Mouse (Mus musculus): ENCODE data around the gene Rad9a. TPM values are rescaled to one million over a fixed set of nuclear protein-coding genes. Genes with fewer than 3 reads are reported as not detected.

Gene Rad9a
- polyA plus RNA-seq, 1 experiment = 16.7 TPM

- H3K27me3 ChIP-seq (ENCODE audit: control insufficient read depth, insufficient read depth, insufficient read length) = no peaks in the 10 kb centered on the region
- H3ac ChIP-seq (ENCODE audit: control insufficient read depth, insufficient read length) = no peak overlapping the region
- TF ChIP-seq USF1 (IDR thresholded peaks at IDR 0.05; ENCODE audit: low read depth) (no peak), TCF12 (IDR thresholded peaks at IDR 0.05; ENCODE audit: insufficient read depth, poor library complexity, severe bottlenecking) (no peak), E2F4 (IDR thresholded peaks at IDR 0.05; ENCODE audit: insufficient read depth) (no peak), MAX (IDR thresholded peaks at IDR 0.05; ENCODE audit: low read depth) (no peak), MYOG (IDR thresholded peaks at IDR 0.05; ENCODE audit: control insufficient read depth in 1 of 3, insufficient read depth in 1 of 3, insufficient read length in 2 of 3, low read depth in 2 of 3) (no peak), SRF (IDR thresholded peaks at IDR 0.05; ENCODE audit: control insufficient read depth, insufficient read length, low read depth) (no peak), TCF3 (IDR thresholded peaks at IDR 0.05; ENCODE audit: insufficient read length, low read depth) (no peak), MYOD1 (IDR thresholded peaks at IDR 0.05; ENCODE audit: control insufficient read depth in 1 of 3, insufficient read length in 2 of 3, low read depth in 2 of 3) (no peak), POLR2A (IDR thresholded peaks at IDR 0.05; ENCODE audit: insufficient read length, low read depth) (no peak), REST (IDR thresholded peaks at IDR 0.05; ENCODE audit: insufficient read depth, insufficient read length) (no peak), POLR2AphosphoS2 (IDR thresholded peaks at IDR 0.05; ENCODE audit: insufficient read length, low read depth) (no peak), CEBPB (IDR thresholded peaks at IDR 0.05; ENCODE audit: insufficient read depth, poor library complexity, severe bottlenecking) (no peak)
- H3K36me3 ChIP-seq (ENCODE audit: control insufficient read depth, insufficient read depth) = no peaks in the 10 kb centered on the region
- no peaks in the 10 kb centered on the region for H3K79me2 ChIP-seq (ENCODE audit: control insufficient read depth, insufficient read depth)
- no peak overlapping the region for H3K4me2 ChIP-seq (ENCODE audit: low read depth)
- H3K4me3 ChIP-seq = no peak overlapping the region
Measured at GRCm38 (mm10) chr19:4240247-4240668, 38.8 kb upstream of the Rad9a start.

GRCm38 (mm10) chr19:4234548-4234947 is 33.1 kb upstream of the Rad9a start:
- TF ChIP-seq USF1 (IDR thresholded peaks at IDR 0.05; ENCODE audit: low read depth) = no peak
- TF ChIP-seq POLR2AphosphoS2 (IDR thresholded peaks at IDR 0.05; ENCODE audit: insufficient read length, low read depth) = peak; percentile 5
- TF ChIP-seq MYOG (IDR thresholded peaks at IDR 0.05; ENCODE audit: control insufficient read depth in 1 of 3, insufficient read depth in 1 of 3, insufficient read length in 2 of 3, low read depth in 2 of 3) = peak in 1 of 3 experiments; percentile 62
- peak in 2 of 3 experiments; percentile 38 to 77 for TF ChIP-seq MYOD1 (IDR thresholded peaks at IDR 0.05; ENCODE audit: control insufficient read depth in 1 of 3, insufficient read length in 2 of 3, low read depth in 2 of 3)
- TF ChIP-seq CEBPB (IDR thresholded peaks at IDR 0.05; ENCODE audit: insufficient read depth, poor library complexity, severe bottlenecking) = no peak
- TF ChIP-seq TCF12 (IDR thresholded peaks at IDR 0.05; ENCODE audit: insufficient read depth, poor library complexity, severe bottlenecking) = peak; percentile 44
- TF ChIP-seq E2F4 (IDR thresholded peaks at IDR 0.05; ENCODE audit: insufficient read depth) = no peak
- no peak for TF ChIP-seq SRF (IDR thresholded peaks at IDR 0.05; ENCODE audit: control insufficient read depth, insufficient read length, low read depth)
- H3K27me3 ChIP-seq (ENCODE audit: control insufficient read depth, insufficient read depth, insufficient read length) = no peaks in the 10 kb centered on the region
- H3ac ChIP-seq (ENCODE audit: control insufficient read depth, insufficient read length) = no peak overlapping the region
- no peak overlapping the region for H3K4me3 ChIP-seq
- H3K79me2 ChIP-seq (ENCODE audit: control insufficient read depth, insufficient read depth) = peaks cover 8% of the 10 kb centered on the region
- no peak overlapping the region for H3K4me2 ChIP-seq (ENCODE audit: low read depth)
- no peaks in the 10 kb centered on the region for H3K36me3 ChIP-seq (ENCODE audit: control insufficient read depth, insufficient read depth)

GRCm38 (mm10) chr19:4232651-4233050 is 31.2 kb upstream of the Rad9a start:
- Histone ChIP-seq H3ac (ENCODE audit: control insufficient read depth, insufficient read length) (no peak overlapping the region), H3K79me2 (ENCODE audit: control insufficient read depth, insufficient read depth) (peaks cover 8% of the 10 kb centered on the region), H3K27me3 (ENCODE audit: control insufficient read depth, insufficient read depth, insufficient read length) (no peaks in the 10 kb centered on the region), H3K4me2 (ENCODE audit: low read depth) (peak overlapping the region; percentile 98), H3K4me3 (peak overlapping the region; percentile 29), H3K36me3 (ENCODE audit: control insufficient read depth, insufficient read depth) (no peaks in the 10 kb centered on the region)
- TF ChIP-seq SRF (IDR thresholded peaks at IDR 0.05; ENCODE audit: control insufficient read depth, insufficient read length, low read depth) (no peak), CEBPB (IDR thresholded peaks at IDR 0.05; ENCODE audit: insufficient read depth, poor library complexity, severe bottlenecking) (no peak), MYOD1 (IDR thresholded peaks at IDR 0.05; ENCODE audit: control insufficient read depth in 1 of 3, insufficient read length in 2 of 3, low read depth in 2 of 3) (no peak), POLR2AphosphoS2 (IDR thresholded peaks at IDR 0.05; ENCODE audit: insufficient read length, low read depth) (no peak), USF1 (IDR thresholded peaks at IDR 0.05; ENCODE audit: low read depth) (no peak), TCF12 (IDR thresholded peaks at IDR 0.05; ENCODE audit: insufficient read depth, poor library complexity, severe bottlenecking) (no peak), MYOG (IDR thresholded peaks at IDR 0.05; ENCODE audit: control insufficient read depth in 1 of 3, insufficient read depth in 1 of 3, insufficient read length in 2 of 3, low read depth in 2 of 3) (no peak), POLR2A (IDR thresholded peaks at IDR 0.05; ENCODE audit: insufficient read length, low read depth) (no peak), TCF3 (IDR thresholded peaks at IDR 0.05; ENCODE audit: insufficient read length, low read depth) (no peak), MAX (IDR thresholded peaks at IDR 0.05; ENCODE audit: low read depth) (no peak), E2F4 (IDR thresholded peaks at IDR 0.05; ENCODE audit: insufficient read depth) (no peak), REST (IDR thresholded peaks at IDR 0.05; ENCODE audit: insufficient read depth, insufficient read length) (no peak)

- TF ChIP-seq POLR2AphosphoS2 (IDR thresholded peaks at IDR 0.05; ENCODE audit: insufficient read length, low read depth) (peak; percentile 90), MYOD1 (IDR thresholded peaks at IDR 0.05; ENCODE audit: control insufficient read depth in 1 of 3, insufficient read length in 2 of 3, low read depth in 2 of 3) (peak in 1 of 3 experiments; percentile 9), SRF (IDR thresholded peaks at IDR 0.05; ENCODE audit: control insufficient read depth, insufficient read length, low read depth) (no peak), POLR2A (IDR thresholded peaks at IDR 0.05; ENCODE audit: insufficient read length, low read depth) (peak; percentile 74)
- Histone ChIP-seq H3K27me3 (ENCODE audit: control insufficient read depth, insufficient read depth, insufficient read length) (no peaks in the 10 kb centered on the region), H3K36me3 (ENCODE audit: control insufficient read depth, insufficient read depth) (no peaks in the 10 kb centered on the region), H3K4me3 (peak overlapping the region; percentile 29), H3ac (ENCODE audit: control insufficient read depth, insufficient read length) (peak overlapping the region; percentile 6), H3K79me2 (ENCODE audit: control insufficient read depth, insufficient read depth) (peaks cover 8% of the 10 kb centered on the region), H3K4me2 (ENCODE audit: low read depth) (peak overlapping the region; percentile 98)
Measured at GRCm38 (mm10) chr19:4232186-4232572, 30.7 kb upstream of the Rad9a start.
